ENCODE assay signal across 16 mouse cellular contexts in the genomic region with DNA sequence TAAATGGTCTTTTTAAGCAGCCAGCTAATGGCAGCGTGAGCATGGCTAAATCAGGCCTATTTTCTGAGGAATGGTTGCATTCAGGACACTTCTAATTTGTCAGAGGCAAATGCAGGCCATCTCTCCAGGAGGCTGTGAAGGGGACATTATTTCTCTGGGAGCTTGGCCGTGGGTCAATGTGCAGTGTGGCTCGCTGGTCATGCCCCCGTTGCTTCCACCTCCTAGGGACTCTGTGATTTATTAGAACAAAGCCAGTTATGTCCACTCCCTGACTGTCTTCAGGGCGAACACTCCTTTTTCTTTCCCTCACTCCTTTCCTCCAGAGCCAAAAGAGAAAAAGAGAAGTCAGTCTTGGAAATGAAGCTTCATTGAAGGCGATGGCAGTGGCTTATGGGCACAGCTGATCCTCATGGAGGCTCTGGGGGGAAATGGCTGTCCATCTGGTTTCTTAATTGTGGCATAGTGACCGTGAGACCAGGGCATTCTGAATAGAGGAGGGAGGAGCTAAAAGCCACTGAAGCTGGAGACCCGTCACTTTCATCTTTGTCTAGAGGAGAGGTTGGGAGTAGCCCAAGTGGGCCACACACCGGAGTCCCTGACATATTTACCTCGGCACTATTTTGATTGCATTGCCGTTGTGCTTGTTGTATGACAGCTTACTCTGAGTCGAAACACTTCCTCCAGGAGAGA.
DNase-seq lines count a peak whose midpoint lies in the region; ATAC-seq and TF ChIP-seq lines count a peak whose summit lies in the region.
"Had no signal": no experiment of that assay in that cellular context is flagged by ENCODE, and none has a peak within 500 bp of the region (broad histone marks: within the 10 kb centered on the region; RNA-seq: fewer than 3 reads in every experiment).

No protein-coding gene starts in this region.

- H3K4me3 ChIP-seq in hindbrain, embryonic 15.5 days, result no peak overlapping the region
- H3K4me3 ChIP-seq in hindbrain, embryonic 14.5 days (replicated peaks; ENCODE audit: low read length), result no peak overlapping the region
- peak overlapping the region; percentile 6; the same call in 1 of the 2 replicates for H3K4me3 ChIP-seq in limb, embryonic 10.5 days
- H3K4me3 ChIP-seq in liver, postnatal 0 days (ENCODE audit: low read depth, low read length), result no peak overlapping the region
- H3K4me3 ChIP-seq: heart, embryonic 13.5 days; liver, embryonic 13.5 days; megakaryocyte, embryonic 14.5 days had no signal

- TF ChIP-seq EP300 in liver, postnatal 0 days (IDR thresholded peaks at IDR 0.05; ENCODE audit: low read depth), result no peak

- no peak for DNase-seq in hindbrain, embryonic 14.5 days (ENCODE audit: low spot score)
- peak; percentile 5 for DNase-seq in ZHBTc4 (ENCODE audit: low read depth, low spot score)
- peak; percentile 41 for DNase-seq in embryo, embryonic 11 days
- DNase-seq in limb, embryonic 10.5 days (ENCODE audit: low spot score), result peak; percentile 49
- DNase-seq in liver, postnatal 0 days, result no peak
- DNase-seq in spleen, adult 18-20 months, result no peak
- DNase-seq: adrenal gland, adult 2 months; cerebellum, adult 2 months; kidney, postnatal 14 days; layer of hippocampus, adult 9-11 months; liver, embryonic 13.5 days; right cerebral cortex, postnatal 25 days had no signal

- H3K4me1 ChIP-seq in hindbrain, embryonic 15.5 days (replicated peaks), result 0 out of 2 replicates have a peak, but pooled peaks cover 8% of the 10 kb centered on the region
- H3K4me1 ChIP-seq in hindbrain, embryonic 14.5 days (replicated peaks; ENCODE audit: control insufficient read depth, insufficient read depth, low read length), result 0 out of 2 replicates have a peak, but pooled peaks cover 4% of the 10 kb centered on the region
- peaks cover 39% of the 10 kb centered on the region for H3K4me1 ChIP-seq in limb, embryonic 10.5 days
- no peaks in the 10 kb centered on the region for H3K4me1 ChIP-seq in liver, postnatal 0 days (ENCODE audit: insufficient read depth)
- H3K4me1 ChIP-seq: heart, embryonic 13.5 days; liver, embryonic 13.5 days; megakaryocyte, embryonic 14.5 days had no signal

- TF ChIP-seq CTCF in liver, postnatal 0 days (IDR thresholded peaks at IDR 0.05; ENCODE audit: low read depth), result no peak

- H3K9me3 ChIP-seq in hindbrain, embryonic 15.5 days, result no peaks in the 10 kb centered on the region
- H3K9me3 ChIP-seq in hindbrain, embryonic 14.5 days (ENCODE audit: control insufficient read depth, low read length), result no peaks in the 10 kb centered on the region
- no peaks in the 10 kb centered on the region for H3K9me3 ChIP-seq in limb, embryonic 10.5 days (replicated peaks)
- H3K9me3 ChIP-seq in liver, postnatal 0 days (ENCODE audit: low read length), result no peaks in the 10 kb centered on the region
- H3K9me3 ChIP-seq: heart, embryonic 13.5 days; liver, embryonic 13.5 days had no signal

- H3K4me2 ChIP-seq in hindbrain, embryonic 15.5 days, result no peak overlapping the region
- H3K4me2 ChIP-seq in hindbrain, embryonic 14.5 days (replicated peaks), result no peak overlapping the region
- no peak overlapping the region for H3K4me2 ChIP-seq in liver, postnatal 0 days (ENCODE audit: low read depth, low read length)
- H3K4me2 ChIP-seq: heart, embryonic 13.5 days; liver, embryonic 13.5 days had no signal

- no peak overlapping the region for H3K27ac ChIP-seq in hindbrain, embryonic 15.5 days (replicated peaks)
- H3K27ac ChIP-seq in hindbrain, embryonic 14.5 days, result no peak overlapping the region
- H3K27ac ChIP-seq in limb, embryonic 10.5 days, result peak overlapping the region; percentile 75
- H3K27ac ChIP-seq in liver, postnatal 0 days (ENCODE audit: low read depth), result no peak overlapping the region
- H3K27ac ChIP-seq: heart, embryonic 13.5 days; liver, embryonic 13.5 days had no signal

- 23% methylated on average over 12 of the region's 12 CpGs for WGBS in hindbrain, embryonic 15.5 days
- WGBS in hindbrain, embryonic 14.5 days, result 18% methylated on average over 12 of the region's 12 CpGs
- WGBS in limb, embryonic 10.5 days, result 27% methylated on average over 12 of the region's 12 CpGs
- 51% methylated on average over 12 of the region's 12 CpGs for WGBS in liver, postnatal 0 days (ENCODE audit: insufficient replicate concordance)

- no peak overlapping the region for H3K9ac ChIP-seq in hindbrain, embryonic 15.5 days
- no peak overlapping the region for H3K9ac ChIP-seq in hindbrain, embryonic 14.5 days
- H3K9ac ChIP-seq in liver, postnatal 0 days (replicated peaks), result no peak overlapping the region
- H3K9ac ChIP-seq: heart, embryonic 13.5 days; liver, embryonic 13.5 days had no signal

- no peaks in the 10 kb centered on the region for H3K36me3 ChIP-seq in hindbrain, embryonic 15.5 days
- no peaks in the 10 kb centered on the region for H3K36me3 ChIP-seq in hindbrain, embryonic 14.5 days (replicated peaks; ENCODE audit: control insufficient read depth, insufficient read depth)
- no peaks in the 10 kb centered on the region for H3K36me3 ChIP-seq in limb, embryonic 10.5 days
- no peaks in the 10 kb centered on the region for H3K36me3 ChIP-seq in liver, postnatal 0 days (replicated peaks; ENCODE audit: insufficient read depth, low read length)
- H3K36me3 ChIP-seq: heart, embryonic 13.5 days; liver, embryonic 13.5 days had no signal

- H3K27me3 ChIP-seq in hindbrain, embryonic 15.5 days, result no peaks in the 10 kb centered on the region
- no peaks in the 10 kb centered on the region for H3K27me3 ChIP-seq in hindbrain, embryonic 14.5 days (ENCODE audit: control insufficient read depth, insufficient read depth, low read length)
- H3K27me3 ChIP-seq in limb, embryonic 10.5 days (ENCODE audit: low read depth, poor library complexity, severe bottlenecking), result no peaks in the 10 kb centered on the region
- H3K27me3 ChIP-seq in liver, postnatal 0 days (ENCODE audit: insufficient read depth, low read length), result no peaks in the 10 kb centered on the region
- H3K27me3 ChIP-seq: heart, embryonic 13.5 days; liver, embryonic 13.5 days; megakaryocyte, embryonic 14.5 days had no signal

- peak; percentile 61; the same call in 1 of the 2 replicates for ATAC-seq in hindbrain, embryonic 15.5 days (ENCODE audit: low FRiP score, low read depth)
- no peak for ATAC-seq in hindbrain, embryonic 14.5 days (ENCODE audit: low FRiP score)
- no peak for ATAC-seq in liver, postnatal 0 days
- ATAC-seq: lung, postnatal 0 days had no signal

Comparison
In these comparisons a context has a peak if more than half of its experiments do, and no peak if none do; other contexts are left out.
1. DNase-seq: peak in ZHBTc4 (single experiment), embryo, embryonic 11 days (single experiment) and limb, embryonic 10.5 days (single experiment); none in hindbrain, embryonic 14.5 days (single experiment), liver, postnatal 0 days (single experiment) and spleen, adult 18-20 months (0 of 2).